Mouse (Mus musculus) hindbrain, embryonic 11.5 days (tissue): ENCODE results near the gene Amotl2. TPM values are rescaled to one million over a fixed set of nuclear protein-coding genes. Genes with fewer than 3 reads are reported as not detected.
A peak's percentile ranks its signal among the peaks of the same experiment; 100 is the strongest.

Source experiments
- ATAC-seq: fragments of 200-750 bp; cut with Nextera tagmentation; 2 replicates; pipeline ENCODE4 v1.8.0; 2017; ENCODE audit warnings: mild to moderate bottlenecking, moderate TSS enrichment, moderate library complexity; ENCODE audit not compliant: low FRiP score
- DNase-seq: peaks from one replicate; pipeline ENCODE4 v3.0.0-alpha.2; 2015; ENCODE audit warnings: low spot score
- H3K27ac ChIP-seq: fragments of 300-500 bp; sonication (generic); 2 replicates; pipeline ENCODE4 v1.5.1; 2014; ENCODE audit warnings: mild to moderate bottlenecking, low read depth, low read length
- H3K27me3 ChIP-seq: fragments of 300-500 bp; sonication (generic); 2 replicates; pipeline ENCODE4 v1.6.1; 2014; ENCODE audit warnings: mild to moderate bottlenecking, low read length, moderate library complexity, mixed read lengths; ENCODE audit not compliant: control insufficient read depth, insufficient read depth
- H3K36me3 ChIP-seq: fragments of 300-500 bp; sonication (generic); 2 replicates; pipeline ENCODE4 v1.6.1; 2014; ENCODE audit warnings: mild to moderate bottlenecking, low read length, moderate library complexity, mixed read lengths; ENCODE audit not compliant: control insufficient read depth, insufficient read depth
- H3K4me1 ChIP-seq: fragments of 300-500 bp; sonication (generic); replicated peaks from 2 replicates; pipeline ENCODE4 v1.6.1; 2014; ENCODE audit warnings: low read length, mixed read lengths; ENCODE audit not compliant: control insufficient read depth, insufficient read depth
- H3K4me2 ChIP-seq: fragments of 300-500 bp; sonication (generic); replicated peaks from 2 replicates; pipeline ENCODE4 v1.6.1; 2014; ENCODE audit warnings: mild to moderate bottlenecking, low read depth, low read length
- H3K4me3 ChIP-seq: fragments of 300-500 bp; sonication (generic); 2 replicates; pipeline ENCODE4 v1.5.1; 2014; ENCODE audit warnings: low read depth, low read length
- H3K9ac ChIP-seq: fragments of 300-500 bp; sonication (generic); 2 replicates; pipeline ENCODE4 v1.6.1; 2014; ENCODE audit warnings: low read depth, low read length
- H3K9me3 ChIP-seq: fragments of 300-500 bp; sonication (generic); 2 replicates; pipeline ENCODE4 v1.6.1; 2016; ENCODE audit warnings: low read length; ENCODE audit not compliant: control insufficient read depth
- WGBS: fragments of 180-500 bp; shearing (Covaris S2); extraction: QIAGEN DNeasy Blood & Tissue Kit; methylation state at CpG from one replicate; pipeline ENCODE4 v1.1.7; 2014; 5-methylcytosine and 5-hydroxymethylcytosine counted together
- polyA plus RNA-seq: library from polyadenylated mRNA; unstranded; fragments of >200 nt; fragmentation: Nextera tagmentation; extraction: Ambion mirVana; gene quantifications from 2 replicates; pipeline ENCODE4 v1.2.1, GENCODE M21; 2014

The Amotl2 gene
- polyA plus RNA-seq, result 39.7 and 47.8 TPM in 2 replicates

GRCm38 (mm10) chr9:102716481-102717163, at the start of gene Amotl2:
Gene Amotl2 (plus strand): TSS chr9:102716672.
- Histone ChIP-seq H3K4me2 (peak within 1 kb of the TSS; percentile 84), H3K4me1 (peaks cover 13% of the 10 kb centered on the region), H3K36me3 (peaks cover 4% of the 10 kb centered on the region), H3K9ac (peak within 1 kb of the TSS; percentile 98), H3K27me3 (no peaks in the 10 kb centered on the region), H3K9me3 (no peaks in the 10 kb centered on the region), H3K27ac (peak within 1 kb of the TSS; percentile 98), H3K4me3 (peak within 1 kb of the TSS; percentile 90)
- WGBS, result 2% methylated on average over 21 of the region's 22 CpGs
- ATAC-seq, result no peak
- no peak for DNase-seq

- Histone ChIP-seq H3K9ac (no peak overlapping the region), H3K4me3 (no peak overlapping the region), H3K27ac (peak overlapping the region; percentile 49; the same call in 1 of the 2 replicates), H3K36me3 (no peaks in the 10 kb centered on the region), H3K27me3 (no peaks in the 10 kb centered on the region), H3K9me3 (no peaks in the 10 kb centered on the region), H3K4me1 (no peaks in the 10 kb centered on the region), H3K4me2 (no peak overlapping the region)
- ATAC-seq (no peak), DNase-seq (peak; percentile 31)
- 39% methylated on average over 6 of the region's 6 CpGs for WGBS
Measured at GRCm38 (mm10) chr9:102668115-102668514, 48.4 kb upstream of the Amotl2 start.

GRCm38 (mm10) chr9:102668906-102669305, 47.6 kb upstream of the Amotl2 start:
- Histone ChIP-seq H3K4me2 (no peak overlapping the region), H3K4me3 (no peak overlapping the region), H3K9ac (no peak overlapping the region), H3K9me3 (no peaks in the 10 kb centered on the region), H3K27ac (no peak overlapping the region), H3K27me3 (no peaks in the 10 kb centered on the region), H3K36me3 (no peaks in the 10 kb centered on the region), H3K4me1 (no peaks in the 10 kb centered on the region)
- WGBS, result 89% methylated on average over 12 of the region's 12 CpGs
- ATAC-seq (no peak), DNase-seq (no peak)

GRCm38 (mm10) chr9:102673381-102673780, 43.1 kb upstream of the Amotl2 start:
- Histone ChIP-seq H3K4me3 (no peak overlapping the region), H3K36me3 (no peaks in the 10 kb centered on the region), H3K27me3 (no peaks in the 10 kb centered on the region), H3K9ac (no peak overlapping the region), H3K4me2 (no peak overlapping the region), H3K4me1 (no peaks in the 10 kb centered on the region), H3K9me3 (no peaks in the 10 kb centered on the region), H3K27ac (no peak overlapping the region)
- 71% methylated on average over 7 of the region's 7 CpGs for WGBS
- ATAC-seq (no peak), DNase-seq (no peak)

GRCm38 (mm10) chr9:102675922-102676321, 40.5 kb upstream of the Amotl2 start:
- no peaks in the 10 kb centered on the region for H3K9me3 ChIP-seq
- H3K27ac ChIP-seq, result no peak overlapping the region
- DNase-seq (no peak), ATAC-seq (no peak)
- H3K4me3 ChIP-seq, result no peak overlapping the region
- H3K9ac ChIP-seq, result no peak overlapping the region
- H3K4me2 ChIP-seq, result no peak overlapping the region
- no peaks in the 10 kb centered on the region for H3K4me1 ChIP-seq
- WGBS, result 79% methylated on average over 5 of the region's 5 CpGs
- H3K27me3 ChIP-seq, result no peaks in the 10 kb centered on the region
- H3K36me3 ChIP-seq, result no peaks in the 10 kb centered on the region

GRCm38 (mm10) chr9:102681470-102681869, 35.0 kb upstream of the Amotl2 start:
- 42% methylated on average over 7 of the region's 7 CpGs for WGBS
- H3K4me3 ChIP-seq, result no peak overlapping the region
- ATAC-seq, result no peak
- no peaks in the 10 kb centered on the region for H3K4me1 ChIP-seq
- DNase-seq, result no peak
- H3K36me3 ChIP-seq, result no peaks in the 10 kb centered on the region
- H3K9me3 ChIP-seq, result no peaks in the 10 kb centered on the region
- H3K27me3 ChIP-seq, result no peaks in the 10 kb centered on the region
- H3K4me2 ChIP-seq, result no peak overlapping the region
- no peak overlapping the region for H3K9ac ChIP-seq
- H3K27ac ChIP-seq, result no peak overlapping the region

- ATAC-seq, result no peak
- Histone ChIP-seq H3K9ac (no peak overlapping the region), H3K9me3 (no peaks in the 10 kb centered on the region), H3K36me3 (no peaks in the 10 kb centered on the region), H3K4me2 (no peak overlapping the region), H3K27me3 (no peaks in the 10 kb centered on the region; the same call in 1 of the 2 replicates), H3K4me3 (no peak overlapping the region), H3K27ac (no peak overlapping the region; the same call in 1 of the 2 replicates), H3K4me1 (peaks cover 6% of the 10 kb centered on the region)
- 32% methylated on average over 4 of the region's 4 CpGs for WGBS
- no peak for DNase-seq
Measured at GRCm38 (mm10) chr9:102687943-102688342, 28.5 kb upstream of the Amotl2 start.

- no peak; the same call in 1 of the 2 replicates for ATAC-seq
- WGBS, result 2% methylated on average over 13 of the region's 13 CpGs
- peaks cover 6% of the 10 kb centered on the region for H3K4me1 ChIP-seq
- DNase-seq, result no peak
- peak overlapping the region; percentile 69 for H3K9ac ChIP-seq
- H3K9me3 ChIP-seq, result no peaks in the 10 kb centered on the region
- H3K4me3 ChIP-seq, result peak overlapping the region; percentile 44
- no peaks in the 10 kb centered on the region for H3K36me3 ChIP-seq
- H3K27ac ChIP-seq, result peak overlapping the region; percentile 95
- peak overlapping the region; percentile 69 for H3K4me2 ChIP-seq
- no peaks in the 10 kb centered on the region; the same call in 1 of the 2 replicates for H3K27me3 ChIP-seq
Measured at GRCm38 (mm10) chr9:102689406-102689939, 27.0 kb upstream of the Amotl2 start.
